Mouse (Mus musculus) embryonic facial prominence, embryonic 11.5 days (tissue): ENCODE measurements around the gene Tspear. TPM values are rescaled to one million over a fixed set of nuclear protein-coding genes. Genes with fewer than 3 reads are reported as not detected.
"Not testable (repeated sequence)": the region's sequence is repeated elsewhere in the genome, so short reads cannot be mapped to it uniquely, and the experiment has no call there.

ENCODE experiments used
- ATAC-seq: fragments of 200-750 bp; cut with Nextera tagmentation; replicated peaks from 2 replicates; pipeline ENCODE4 v1.8.0; 2017; ENCODE audit warnings: low read depth; ENCODE audit not compliant: insufficient number of reproducible peaks, low FRiP score, low TSS enrichment
- DNase-seq: peaks from one replicate; pipeline ENCODE4 v3.0.0-alpha.2; 2015; ENCODE audit warnings: low spot score
- H3K27ac ChIP-seq: fragments of 300-500 bp; sonication (generic); replicated peaks from 2 replicates; pipeline ENCODE4 v1.5.1; 2014; ENCODE audit warnings: mild to moderate bottlenecking, low read depth, low read length, control low read depth
- H3K27me3 ChIP-seq: fragments of 300-500 bp; sonication (generic); 2 replicates; pipeline ENCODE4 v1.6.1; 2014; ENCODE audit warnings: mild to moderate bottlenecking, low read length, moderate library complexity, mixed read lengths; ENCODE audit not compliant: control insufficient read depth, insufficient read depth
- H3K36me3 ChIP-seq: fragments of 300-500 bp; sonication (generic); replicated peaks from 2 replicates; pipeline ENCODE4 v1.6.1; 2014; ENCODE audit warnings: low read depth, mild to moderate bottlenecking, low read length, moderate library complexity, mixed read lengths; ENCODE audit not compliant: control insufficient read depth, insufficient read depth
- H3K4me1 ChIP-seq: fragments of 300-500 bp; sonication (generic); 2 replicates; pipeline ENCODE4 v1.6.1; 2014; ENCODE audit warnings: low read length, mixed read lengths; ENCODE audit not compliant: control insufficient read depth, insufficient read depth
- H3K4me2 ChIP-seq: fragments of 300-500 bp; sonication (generic); 2 replicates; pipeline ENCODE4 v1.6.1; 2014; ENCODE audit warnings: low read depth, mild to moderate bottlenecking, control low read depth, low read length, moderate library complexity
- H3K4me3 ChIP-seq: fragments of 300-500 bp; sonication (generic); 2 replicates; pipeline ENCODE4 v1.5.1; 2014; ENCODE audit warnings: low read depth, low read length, control low read depth
- H3K9ac ChIP-seq: fragments of 300-500 bp; sonication (generic); replicated peaks from 2 replicates; pipeline ENCODE4 v1.6.1; 2014; ENCODE audit warnings: mild to moderate bottlenecking, control low read depth, low read length
- H3K9me3 ChIP-seq: fragments of 300-500 bp; sonication (generic); replicated peaks from 2 replicates; pipeline ENCODE4 v1.6.1; 2016; ENCODE audit warnings: mild to moderate bottlenecking, low read length, inconsistent platforms, mixed read lengths; ENCODE audit not compliant: control insufficient read depth
- WGBS: fragments of 180-500 bp; shearing (Covaris S2); extraction: QIAGEN DNeasy Blood & Tissue Kit; methylation state at CpG from one replicate; pipeline ENCODE4 v1.1.7; 2014; 5-methylcytosine and 5-hydroxymethylcytosine counted together
- polyA plus RNA-seq: library from polyadenylated mRNA; unstranded; fragments of >200 nt; fragmentation: Nextera tagmentation; extraction: Ambion mirVana; gene quantifications from 2 replicates; pipeline ENCODE4 v1.2.1, GENCODE M21; 2014

Tspear gene
- polyA plus RNA-seq, 1 experiment from 2014 or later: 0.39 TPM

- H3K9ac ChIP-seq, H3K4me2 ChIP-seq, H3K27me3 ChIP-seq, H3K36me3 ChIP-seq, H3K27ac ChIP-seq, H3K4me3 ChIP-seq, H3K4me1 ChIP-seq, DNase-seq, ATAC-seq, H3K9me3 ChIP-seq: not testable (repeated sequence)
- 75% methylated on average over 1 of the region's 3 CpGs for WGBS
Observed at GRCm38 (mm10) chr10:77772142-77772541, 85.8 kb downstream of the Tspear start.

- not testable (repeated sequence) for H3K4me3 ChIP-seq, H3K27ac ChIP-seq, H3K9ac ChIP-seq, H3K9me3 ChIP-seq, H3K27me3 ChIP-seq, DNase-seq, ATAC-seq, H3K4me2 ChIP-seq, H3K36me3 ChIP-seq, H3K4me1 ChIP-seq
- 40% methylated on average over 1 of the region's 1 CpGs for WGBS
Observed at GRCm38 (mm10) chr10:77776844-77777243, 90.5 kb downstream of the Tspear start, which contains the start of gene Gm7138. Gene Gm7138 (minus strand): TSS chr10:77776944.

- not testable (repeated sequence) for H3K4me3 ChIP-seq, H3K9me3 ChIP-seq, H3K4me2 ChIP-seq, H3K9ac ChIP-seq, H3K27ac ChIP-seq, DNase-seq, H3K4me1 ChIP-seq, H3K36me3 ChIP-seq, H3K27me3 ChIP-seq, ATAC-seq
- WGBS: no CpG with 5 or more reads among the region's 1 CpGs
Observed at GRCm38 (mm10) chr10:77782442-77782841, 96.1 kb downstream of the Tspear start, which contains the start of gene Gm3250. Gene Gm3250 (minus strand): TSS chr10:77782542.

DNA sequence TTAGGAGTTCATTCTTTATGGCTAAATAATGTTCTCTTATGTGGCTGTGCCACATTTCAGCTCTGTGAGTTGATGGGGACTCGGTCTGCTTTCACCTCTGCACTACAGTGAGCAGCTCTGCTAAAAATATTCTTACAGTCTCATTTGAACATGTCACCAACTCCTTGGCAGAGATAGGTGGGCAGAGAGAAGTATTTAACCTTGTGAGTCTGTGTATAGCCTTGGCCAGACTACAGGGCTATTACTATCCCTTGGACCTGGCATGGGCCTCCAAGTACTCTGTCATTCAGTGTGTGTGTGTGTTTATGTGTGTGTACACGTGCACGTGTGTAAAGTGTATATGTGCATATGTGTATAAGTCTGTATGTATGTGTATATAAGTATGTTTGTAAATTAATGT lies 97.0 kb downstream of the Tspear start:
- not testable (repeated sequence) for H3K27me3 ChIP-seq, H3K9ac ChIP-seq, H3K9me3 ChIP-seq, H3K4me2 ChIP-seq, ATAC-seq, DNase-seq, H3K4me3 ChIP-seq, H3K36me3 ChIP-seq, H3K27ac ChIP-seq, H3K4me1 ChIP-seq
- WGBS: 82% methylated on average over 1 of the region's 3 CpGs

- not testable (repeated sequence) for H3K4me3 ChIP-seq, DNase-seq, H3K27me3 ChIP-seq, H3K27ac ChIP-seq, H3K4me2 ChIP-seq, ATAC-seq, H3K4me1 ChIP-seq, H3K36me3 ChIP-seq, H3K9ac ChIP-seq, H3K9me3 ChIP-seq
- no CpG with 5 or more reads among the region's 1 CpGs for WGBS
Observed at GRCm38 (mm10) chr10:77787876-77788275, 101.5 kb downstream of the Tspear start, which contains the start of gene Gm7137. Gene Gm7137 (minus strand): TSS chr10:77788200.

- Histone ChIP-seq H3K9ac (no peak overlapping the region), H3K27ac (no peak overlapping the region), H3K9me3 (no peaks in the 10 kb centered on the region), H3K4me2 (no peak overlapping the region), H3K36me3 (no peaks in the 10 kb centered on the region), H3K4me3 (no peak overlapping the region), H3K27me3 (no peaks in the 10 kb centered on the region), H3K4me1 (no peaks in the 10 kb centered on the region)
- DNase-seq (no peak), ATAC-seq (no peak)
- 82% methylated on average over 2 of the region's 2 CpGs for WGBS
Observed at GRCm38 (mm10) chr10:77788621-77789020, 102.3 kb downstream of the Tspear start.

GRCm38 (mm10) chr10:77794976-77795375 lies 108.6 kb downstream of the Tspear start, which contains the start of gene Gm9639:
Gene Gm9639 (minus strand): TSS chr10:77795076.
- DNase-seq (no peak), ATAC-seq (no peak)
- no peak within 1 kb of the TSS for H3K27ac ChIP-seq
- H3K4me2 ChIP-seq: no peak within 1 kb of the TSS
- no peaks in the 10 kb centered on the region for H3K4me1 ChIP-seq
- no peak within 1 kb of the TSS for H3K4me3 ChIP-seq
- no peaks in the 10 kb centered on the region for H3K36me3 ChIP-seq
- no peak within 1 kb of the TSS for H3K9ac ChIP-seq
- no peaks in the 10 kb centered on the region for H3K27me3 ChIP-seq
- WGBS: 54% methylated on average over 2 of the region's 2 CpGs
- H3K9me3 ChIP-seq: no peaks in the 10 kb centered on the region

DNA sequence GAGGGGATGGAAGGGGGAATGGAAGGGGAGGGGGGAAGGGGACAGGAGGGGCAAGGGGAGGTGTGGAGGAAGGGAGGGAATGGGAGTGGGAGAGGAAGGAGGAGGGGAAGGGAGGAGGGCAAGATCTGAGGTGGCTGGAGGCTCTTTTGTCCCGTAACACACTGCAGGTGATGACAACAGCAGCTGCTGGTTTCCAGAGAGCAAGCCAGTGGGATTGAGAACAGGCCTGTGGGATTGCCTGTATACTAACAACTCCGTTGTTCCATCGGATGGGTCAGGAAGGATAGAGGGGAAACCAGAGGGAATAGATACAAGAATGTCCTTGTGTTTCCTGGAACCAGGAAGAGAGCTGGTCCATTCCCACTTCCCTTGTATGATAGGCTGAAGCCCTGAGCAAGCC lies 111.3 kb downstream of the Tspear start:
- DNase-seq: no peak
- Histone ChIP-seq H3K27ac (no peak overlapping the region), H3K4me1 (no peaks in the 10 kb centered on the region), H3K9me3 (no peaks in the 10 kb centered on the region), H3K4me3 (no peak overlapping the region), H3K27me3 (no peaks in the 10 kb centered on the region), H3K9ac (no peak overlapping the region), H3K36me3 (no peaks in the 10 kb centered on the region), H3K4me2 (no peak overlapping the region)
- no peak for ATAC-seq
- 16% methylated on average over 3 of the region's 3 CpGs for WGBS
